In the genomic region with DNA sequence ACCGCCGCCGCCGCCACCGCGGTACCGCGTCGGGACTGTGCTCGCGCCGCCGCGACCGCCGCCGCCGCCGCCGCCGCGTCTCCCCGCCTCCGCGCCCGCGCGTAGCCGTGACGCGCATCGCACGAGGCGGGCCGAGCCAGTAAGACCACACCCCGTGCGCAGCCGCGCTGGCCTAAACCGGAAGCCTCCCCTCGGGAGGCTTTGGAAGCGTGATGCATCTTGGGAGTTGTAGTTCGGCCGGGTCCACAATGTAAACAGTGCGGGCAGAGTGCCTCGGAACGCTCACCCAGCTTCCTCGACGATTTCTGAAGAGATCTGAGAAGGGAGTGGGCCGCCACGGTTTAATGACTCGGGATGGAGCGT, we compare ENCODE assay signal across 7 mouse cellular contexts. TPM values are rescaled to one million over a fixed set of nuclear protein-coding genes. Genes with fewer than 3 reads are reported as not detected.
A peak's percentile ranks its signal among the peaks of the same experiment; 100 is the strongest.
DNase-seq lines count a peak whose midpoint lies in the region; ATAC-seq and TF ChIP-seq lines count a peak whose summit lies in the region.

No protein-coding gene starts in this region.

- H3K4me3 ChIP-seq in intestine, postnatal 0 days (ENCODE audit: low read depth, low read length) = peak overlapping the region; percentile 89
- H3K4me3 ChIP-seq in midbrain, embryonic 12.5 days = peak overlapping the region; percentile 87
- H3K4me3 ChIP-seq in small intestine, adult 2 months (ENCODE audit: low read depth, low read length) = peak overlapping the region; percentile 88

- H3K27ac ChIP-seq in intestine, postnatal 0 days (ENCODE audit: low read depth, low read length) = peak overlapping the region; percentile 97
- peak overlapping the region; percentile 93 for H3K27ac ChIP-seq in midbrain, embryonic 12.5 days (replicated peaks)
- peak overlapping the region; percentile 87 for H3K27ac ChIP-seq in small intestine, adult 2 months (ENCODE audit: insufficient read depth, low read depth, low read length)

- no peaks in the 10 kb centered on the region for H3K9me3 ChIP-seq in intestine, postnatal 0 days (ENCODE audit: control insufficient read depth)
- no peaks in the 10 kb centered on the region for H3K9me3 ChIP-seq in midbrain, embryonic 12.5 days

- H3K36me3 ChIP-seq in intestine, postnatal 0 days (ENCODE audit: control insufficient read depth, insufficient read depth) = no peaks in the 10 kb centered on the region
- H3K36me3 ChIP-seq in midbrain, embryonic 12.5 days = 0 out of 2 replicates have a peak, but pooled peaks cover 5% of the 10 kb centered on the region
- 0 out of 2 replicates have a peak, but pooled peaks cover 1% of the 10 kb centered on the region for H3K36me3 ChIP-seq in small intestine, adult 2 months (ENCODE audit: control insufficient read depth, insufficient read depth, low read length)

- peak; percentile 95 for ATAC-seq in intestine, postnatal 0 days
- peak; percentile 99 for ATAC-seq in midbrain, embryonic 12.5 days (ENCODE audit: low FRiP score, low read depth)

- intact Hi-C loops in left cerebral cortex, postnatal 4 days (cut with DNase I) = no loop called here

- peak; percentile 77 for TF ChIP-seq POLR2A in small intestine, adult 2 months (IDR thresholded peaks at IDR 0.05; ENCODE audit: low read depth, low read length)

- H3K4me2 ChIP-seq in intestine, postnatal 0 days (replicated peaks; ENCODE audit: low read depth) = peak overlapping the region; percentile 61
- peak overlapping the region; percentile 86 for H3K4me2 ChIP-seq in midbrain, embryonic 12.5 days (replicated peaks)

- 0 out of 2 replicates have a peak, but pooled peaks cover 3% of the 10 kb centered on the region for H3K4me1 ChIP-seq in intestine, postnatal 0 days (replicated peaks; ENCODE audit: control insufficient read depth, insufficient read depth, low read length)
- H3K4me1 ChIP-seq in midbrain, embryonic 12.5 days = peaks cover 14% of the 10 kb centered on the region
- H3K4me1 ChIP-seq in small intestine, adult 2 months (ENCODE audit: control insufficient read depth, insufficient read depth, insufficient read length, low read length) = peaks cover 14% of the 10 kb centered on the region; the same call in 1 of the 2 replicates

- DNase-seq in adrenal gland, adult 2 months = peak; percentile 96
- DNase-seq in embryo, embryonic 11.5 days (ENCODE audit: low read depth, low spot score) = peak; percentile 95
- peak; percentile 90 to 96 for DNase-seq in gastrocnemius, postnatal 4 days (ENCODE audit: low spot score in 2 of 2)
- DNase-seq in left cerebral cortex, postnatal 4 days = peak; percentile 97

- H3K9ac ChIP-seq in intestine, postnatal 0 days (ENCODE audit: low read depth, low read length) = peak overlapping the region; percentile 95
- H3K9ac ChIP-seq in midbrain, embryonic 12.5 days (replicated peaks) = peak overlapping the region; percentile 87

- TF ChIP-seq CTCF in intestine, postnatal 0 days (IDR thresholded peaks at IDR 0.05; ENCODE audit: low read depth) = no peak
- TF ChIP-seq CTCF in small intestine, adult 2 months (IDR thresholded peaks at IDR 0.05; ENCODE audit: extremely low read depth, insufficient read length, insufficient replicate concordance, low read depth, low read length) = no peak

- under 1% methylated on average over 50 of the region's 53 CpGs for WGBS in intestine, postnatal 0 days
- 2% methylated on average over 27 of the region's 53 CpGs for WGBS in midbrain, embryonic 12.5 days
- under 1% methylated on average over 27 of the region's 53 CpGs for WGBS in small intestine, adult 2 months

- H3K27me3 ChIP-seq in intestine, postnatal 0 days (replicated peaks; ENCODE audit: control insufficient read depth, insufficient read depth, low read length) = no peaks in the 10 kb centered on the region
- no peaks in the 10 kb centered on the region for H3K27me3 ChIP-seq in midbrain, embryonic 12.5 days
- H3K27me3 ChIP-seq in small intestine, adult 2 months (ENCODE audit: control insufficient read depth, insufficient read depth, low read length) = no peaks in the 10 kb centered on the region

RNA-seq across cellular contexts. Expression of a gene that starts 28.9 kb away (rescaled TPM):
- 100 to 1,000 TPM; 194 to 198 TPM for total RNA-seq in adrenal gland, adult 2 months (2021)
- 55.9 and 62.9 TPM in 2 replicates for polyA plus RNA-seq in adrenal gland, adult 2 months (2012; rRNA removed)
- 10 to 100 TPM; 56.3 to 63.4 TPM for total RNA-seq in gastrocnemius, postnatal 4 days (2021)
- polyA plus RNA-seq in intestine, postnatal 0 days (2015; fragmentation: Nextera tagmentation; extraction: Ambion mirVana) = 106 and 124 TPM in 2 replicates
- total RNA-seq in left cerebral cortex, postnatal 4 days (2021) = 10 to 100 TPM; 39.5 to 40.2 TPM
- polyA plus RNA-seq in midbrain, embryonic 12.5 days (2016; fragmentation: Nextera tagmentation; extraction: Ambion mirVana) = 36.6 and 37.6 TPM in 2 replicates
- polyA plus RNA-seq in small intestine, adult 2 months (2012; rRNA removed) = 43.4 and 112 TPM in 2 replicates

RNA-seq across cellular contexts. Expression of a gene that starts 58.1 kb away (rescaled TPM):
- under 1 TPM in 1 of 2 experiments, not detected in 1; 0.28 TPM for total RNA-seq in adrenal gland, adult 2 months (2021)
- polyA plus RNA-seq in adrenal gland, adult 2 months (2012; rRNA removed) = 0.13 TPM in 1 of 2 replicates, not detected in the other
- total RNA-seq in gastrocnemius, postnatal 4 days (2021) = under 1 TPM; 0.59 to 0.98 TPM
- polyA plus RNA-seq in intestine, postnatal 0 days (2015; fragmentation: Nextera tagmentation; extraction: Ambion mirVana) = 0.04 TPM in 2 replicates
- total RNA-seq in left cerebral cortex, postnatal 4 days (2021) = 10 to 100 TPM; 21.5 to 22.5 TPM
- 0.54 and 0.60 TPM in 2 replicates for polyA plus RNA-seq in midbrain, embryonic 12.5 days (2016; fragmentation: Nextera tagmentation; extraction: Ambion mirVana)
- not detected in 2 replicates for polyA plus RNA-seq in small intestine, adult 2 months (2012; rRNA removed)

Comparison
In these comparisons a context has a peak if more than half of its experiments do, and no peak if none do; other contexts are left out.
1. Peak in every context shown above with its lines: DNase-seq, ATAC-seq, H3K4me3 ChIP-seq and H3K27ac ChIP-seq.